Mouse (Mus musculus) induced T-regulatory cell, adult 2 months (primary cell): ENCODE measurements around the gene Map2k2.

Experiments used
- DNase-seq: peaks from one replicate; pipeline ENCODE4 v3.0.0-alpha.2; 2012; ENCODE audit warnings: low read depth

Gene Map2k2

DNA sequence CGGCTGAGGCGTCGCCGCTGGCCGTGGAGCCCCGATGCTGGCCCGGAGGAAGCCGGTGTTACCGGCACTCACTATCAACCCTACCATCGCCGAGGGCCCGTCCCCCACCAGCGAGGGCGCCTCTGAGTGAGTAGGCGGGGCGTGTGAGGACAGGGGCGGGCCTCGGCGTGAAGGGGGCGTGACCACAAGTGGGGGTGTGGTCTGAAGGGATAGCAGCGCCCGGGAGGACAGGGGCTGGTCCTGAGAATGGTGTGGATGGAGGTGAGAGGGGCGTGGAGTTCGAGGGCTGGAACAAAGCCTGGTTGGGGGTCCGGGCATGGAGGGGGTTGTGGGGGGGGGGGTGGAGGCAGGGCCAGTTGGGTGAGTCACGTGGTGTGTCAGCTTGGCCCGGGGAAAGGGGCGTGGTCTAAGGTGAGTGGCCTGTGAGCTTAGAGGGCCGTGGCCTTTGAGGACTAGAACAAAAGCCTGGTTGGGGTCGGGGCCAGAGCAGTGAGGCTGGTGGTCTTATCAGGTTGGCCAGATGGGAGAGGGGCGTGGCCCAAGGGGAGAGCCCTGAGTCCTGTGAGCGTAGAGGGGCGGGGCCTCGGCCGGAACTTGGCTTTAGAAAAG lies 502 bp downstream of the Map2k2 start:
- peak; percentile 93 for DNase-seq

- DNase-seq: no peak
Measured at GRCm38 (mm10) chr10:81112946-81113345, 7.2 kb downstream of the Map2k2 start.

GRCm38 (mm10) chr10:81119625-81120024 lies 13.9 kb downstream of the Map2k2 start:
- DNase-seq: no peak

GRCm38 (mm10) chr10:81120650-81121049 lies 14.9 kb downstream of the Map2k2 start:
- no peak for DNase-seq

- DNase-seq: no peak
Measured at GRCm38 (mm10) chr10:81122889-81123288, 17.2 kb downstream of the Map2k2 start.

GRCm38 (mm10) chr10:81123500-81123899 lies 17.8 kb downstream of the Map2k2 start:
- no peak for DNase-seq

DNA sequence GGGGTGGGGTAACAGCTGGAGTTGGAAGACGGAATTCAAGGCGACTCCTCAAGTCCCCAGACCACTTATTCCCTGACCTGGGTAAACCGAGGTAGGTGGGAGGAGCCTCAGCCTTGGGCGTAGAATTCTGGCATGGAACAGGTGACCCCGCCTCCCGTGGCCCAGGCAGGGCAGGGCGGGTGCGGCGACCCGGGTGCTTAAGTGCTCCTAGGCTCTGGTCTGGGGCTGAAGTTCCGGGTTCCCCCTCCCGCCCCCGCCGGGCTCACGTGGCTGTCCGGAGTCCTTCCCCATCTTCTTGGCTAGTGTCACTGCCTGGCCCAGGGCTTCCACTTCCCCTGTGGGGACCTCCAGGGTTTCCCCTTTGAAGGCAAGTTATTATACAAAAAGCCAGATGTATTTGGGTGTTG lies 28.5 kb downstream of the Map2k2 start:
- DNase-seq: peak; percentile 76

DNA sequence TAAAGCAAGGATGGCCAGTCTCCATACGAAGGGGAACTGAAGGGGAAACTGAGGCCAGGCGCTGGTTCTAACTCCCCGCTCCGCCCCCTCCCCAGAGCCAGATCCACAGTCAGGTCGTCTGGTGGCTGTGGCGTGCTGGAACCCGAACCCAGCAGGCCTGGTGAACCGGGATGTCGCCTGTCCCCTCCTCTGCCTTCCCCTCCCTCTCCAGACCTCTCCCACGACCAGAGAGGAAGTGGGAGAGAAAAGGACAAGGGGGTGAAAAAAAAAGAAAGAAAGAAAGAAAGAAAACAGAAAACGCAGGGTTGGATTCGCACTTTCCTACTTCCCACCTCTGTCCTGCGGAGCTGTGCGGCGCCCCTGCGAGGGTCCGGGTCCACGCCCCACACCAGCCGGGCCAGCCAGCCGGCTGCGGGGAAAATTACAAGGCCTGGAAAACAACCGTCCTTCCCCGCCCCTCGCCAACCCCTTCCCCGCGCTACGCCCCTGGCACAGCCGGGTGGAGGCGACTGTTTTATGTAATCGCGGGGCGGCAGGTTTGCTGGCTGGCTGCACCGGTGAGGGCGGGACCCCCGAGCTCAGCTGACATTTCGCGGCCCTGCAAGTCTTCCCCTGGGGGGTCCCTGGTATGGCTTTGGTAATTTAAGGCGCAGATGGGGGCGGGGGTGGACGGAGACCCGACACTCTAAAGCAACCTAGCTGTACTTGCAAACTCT lies 29.4 kb downstream of the Map2k2 start, which contains the start of gene Zbtb7a:
Gene Zbtb7a (plus strand): TSS at position 255 of the 716 bp plus-strand sequence.
- DNase-seq: peak; percentile 61

DNA sequence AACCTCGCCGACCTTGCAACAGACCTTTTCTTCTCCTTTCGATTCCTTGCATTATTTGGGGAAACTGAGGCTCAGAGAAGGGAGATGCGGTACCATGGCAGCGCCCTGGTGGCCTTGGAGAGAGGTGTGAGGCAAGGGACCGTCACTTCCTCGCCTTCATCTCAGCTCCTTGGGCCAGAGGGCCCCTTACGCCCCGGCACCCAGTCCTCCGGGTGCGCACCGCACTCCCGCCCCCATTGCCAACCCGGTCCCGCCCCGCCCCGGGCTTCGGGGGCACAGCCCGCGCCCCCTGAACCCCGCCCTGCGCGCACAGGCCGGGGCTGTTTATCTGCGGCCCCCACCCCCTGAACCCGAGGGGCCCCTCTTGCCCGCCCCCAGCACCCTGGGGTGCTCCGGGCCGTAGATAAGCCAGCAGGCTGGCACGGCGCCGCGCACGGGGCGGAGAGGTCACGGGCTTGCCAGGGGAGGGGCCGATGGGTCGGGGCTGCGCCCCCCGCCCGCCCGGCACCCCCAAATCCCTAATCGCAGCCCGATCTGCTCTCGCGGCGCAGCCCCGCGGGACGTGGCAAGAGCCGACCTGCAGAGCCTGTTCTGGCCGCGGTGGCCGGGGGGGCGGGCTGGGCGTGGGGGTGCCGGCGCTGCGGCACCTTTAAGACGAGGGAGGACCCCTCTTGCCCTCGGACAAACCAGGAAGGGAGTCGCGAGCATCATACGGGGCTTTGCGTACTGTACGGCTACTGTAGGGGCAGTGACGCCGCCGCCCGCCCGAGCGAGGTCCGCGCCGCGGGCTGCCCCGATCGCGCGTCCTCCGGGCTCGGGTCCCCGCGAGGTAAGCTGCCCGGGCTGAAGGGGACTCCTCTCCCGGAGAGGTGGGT lies 30.4 kb downstream of the Map2k2 start:
- peak; percentile 79 for DNase-seq

DNA sequence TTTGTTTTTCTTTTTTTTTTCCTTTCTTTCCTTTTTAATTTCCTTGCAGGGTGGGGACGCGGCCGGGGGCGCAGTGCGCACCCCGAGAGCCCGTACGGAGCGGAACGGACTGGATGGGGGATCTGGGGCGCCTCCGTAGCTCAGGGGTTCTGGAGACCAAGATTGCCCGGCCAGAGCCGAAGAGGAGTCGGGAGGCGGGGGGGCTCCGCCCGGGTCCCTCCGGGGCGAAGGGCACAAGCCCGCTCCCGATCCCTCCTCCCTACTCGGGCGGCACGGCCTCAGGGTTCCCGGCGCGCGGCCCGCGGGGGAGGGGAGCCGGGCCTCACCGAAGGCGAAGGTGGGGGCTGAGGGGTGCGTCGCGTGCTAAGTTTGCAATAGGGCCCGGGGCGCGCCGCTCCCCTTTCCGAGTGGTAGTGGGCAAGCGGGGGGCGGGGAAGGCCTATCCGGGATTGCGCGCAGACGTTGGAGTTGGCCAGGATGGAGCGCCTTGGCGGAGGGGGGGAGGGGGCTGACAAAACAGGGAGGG lies 31.1 kb downstream of the Map2k2 start:
- peak; percentile 87 for DNase-seq

DNA sequence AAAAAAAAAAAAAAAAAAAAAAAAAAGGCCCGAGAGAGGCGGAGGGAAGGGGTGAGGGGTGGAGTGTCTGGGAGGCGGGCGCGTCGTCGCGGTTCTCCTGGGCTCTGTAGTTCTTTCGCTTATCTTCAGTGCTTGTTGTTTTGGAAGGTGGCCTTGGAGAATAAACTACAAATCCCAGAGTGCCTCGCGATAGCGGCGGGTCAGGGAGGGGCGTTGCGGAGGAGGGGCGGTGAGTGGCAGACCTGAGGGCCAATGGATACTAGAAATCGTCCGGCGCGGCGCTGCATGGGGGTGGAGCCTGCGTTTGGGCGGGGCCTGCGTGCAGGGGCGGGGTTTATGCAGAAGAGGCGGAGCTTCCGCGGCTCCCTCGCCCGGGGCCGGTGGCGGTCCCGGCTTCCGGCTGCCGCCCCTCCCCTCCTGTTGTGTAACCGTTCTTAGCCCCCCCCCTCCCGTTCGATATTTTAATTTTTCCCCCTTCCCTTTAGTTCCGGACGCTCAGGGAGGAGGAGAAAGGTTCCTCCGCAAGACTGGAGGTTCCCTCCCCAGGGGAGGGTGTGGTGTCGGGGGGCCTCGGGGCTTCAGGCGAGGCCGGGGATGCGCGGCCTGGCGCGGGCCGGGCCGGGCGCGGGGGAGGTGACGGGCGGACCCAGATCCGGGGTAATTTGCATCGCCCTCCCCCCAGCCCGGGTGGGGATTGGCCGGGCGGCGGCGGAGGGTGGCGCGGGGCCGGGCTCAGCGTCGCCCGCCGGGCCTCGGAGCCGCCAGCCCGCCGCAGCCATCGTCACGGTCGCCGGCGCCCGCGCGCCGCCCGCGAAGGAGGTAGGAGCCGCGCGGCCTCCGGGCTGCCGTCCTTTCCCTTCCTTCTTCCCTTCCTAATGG lies 31.8 kb downstream of the Map2k2 start:
- DNase-seq: peak; percentile 99

DNA sequence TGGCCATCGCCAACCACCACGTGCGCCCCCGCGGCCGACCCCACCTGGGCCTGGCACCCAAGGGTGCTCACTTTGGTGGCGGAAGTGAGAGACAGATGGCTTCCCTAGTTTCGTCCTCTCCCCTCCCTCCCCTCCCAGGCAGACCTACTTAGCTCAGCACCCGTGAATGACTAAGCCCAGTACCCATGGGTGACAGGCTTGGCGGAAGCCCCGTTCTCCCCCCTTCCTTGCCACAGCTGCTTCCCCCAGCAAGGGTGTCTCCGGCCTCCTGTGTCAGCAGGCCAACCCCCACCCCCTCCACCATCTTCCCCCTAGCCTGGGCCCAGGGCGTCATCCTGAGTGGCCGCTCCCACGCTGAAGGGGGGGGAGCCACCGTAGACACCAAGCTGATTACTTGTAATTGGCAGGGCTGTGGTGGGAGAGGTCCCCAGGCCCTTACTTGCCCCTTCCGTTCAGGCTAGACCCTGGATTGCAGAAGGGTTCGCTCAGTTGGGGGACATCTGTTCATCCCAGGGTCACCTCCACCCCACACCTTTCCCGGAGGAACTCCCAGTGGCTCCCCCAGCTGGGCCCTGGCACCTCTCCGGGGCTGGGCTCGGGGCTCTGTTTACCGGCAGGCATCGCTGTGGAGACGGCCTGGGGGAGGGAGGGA lies 32.5 kb downstream of the Map2k2 start:
- peak; percentile 85 for DNase-seq

DNA sequence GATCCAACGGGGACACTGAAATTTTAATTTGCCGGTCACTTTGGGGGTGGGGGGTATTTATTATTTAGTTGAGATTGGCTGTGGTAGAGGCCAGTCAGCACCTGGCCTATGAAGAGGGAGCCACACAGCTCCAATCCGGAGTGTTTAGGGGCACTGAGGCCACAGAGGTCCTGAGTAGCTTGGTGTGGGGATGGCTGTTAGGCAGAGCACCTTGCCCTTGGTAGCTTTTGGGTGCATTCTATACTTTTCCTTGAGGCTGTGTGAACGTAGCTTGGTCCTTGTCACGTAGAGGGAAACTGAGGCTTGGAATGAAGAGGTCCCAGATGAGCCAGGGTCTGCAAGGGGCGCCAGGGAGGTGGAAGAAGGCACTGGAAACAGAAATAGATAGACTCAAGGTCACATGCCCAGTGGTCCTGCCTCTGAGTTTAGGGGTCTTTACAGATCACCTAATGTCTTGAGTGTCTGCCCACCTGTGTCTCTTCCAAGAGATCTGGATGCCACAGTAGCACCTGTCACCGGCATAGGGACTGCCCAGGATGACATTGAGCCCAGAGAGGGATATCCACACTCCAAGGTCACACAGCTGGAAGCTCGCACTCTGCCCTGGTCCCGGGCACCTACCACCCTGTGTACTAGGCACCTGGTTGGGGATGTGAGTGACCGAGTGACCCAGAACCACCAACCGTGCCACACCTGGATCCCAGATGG lies 33.3 kb downstream of the Map2k2 start:
- no peak for DNase-seq

GRCm38 (mm10) chr10:81139529-81139846 lies 33.8 kb downstream of the Map2k2 start:
- DNase-seq: no peak

DNA sequence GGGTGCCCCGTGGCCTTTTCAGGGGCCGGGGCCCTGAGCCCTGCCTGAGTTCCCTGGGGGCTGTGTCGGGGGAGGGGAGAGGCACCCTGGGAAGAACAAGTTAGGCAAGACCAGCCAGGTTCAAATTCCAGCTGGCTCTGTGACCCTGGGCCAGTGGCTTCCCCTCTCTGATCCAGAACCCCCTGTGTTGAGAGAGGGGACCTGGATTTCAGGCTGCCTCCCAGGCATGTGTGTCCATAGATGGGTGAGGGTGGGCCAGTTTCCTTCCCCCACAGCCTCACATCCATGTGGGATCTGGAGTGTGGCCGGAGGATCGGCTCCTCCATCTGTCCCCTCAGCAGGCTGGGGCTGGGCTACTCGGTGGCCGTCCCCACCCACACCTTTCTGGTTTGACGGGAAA lies 34.3 kb downstream of the Map2k2 start:
- no peak for DNase-seq

DNA sequence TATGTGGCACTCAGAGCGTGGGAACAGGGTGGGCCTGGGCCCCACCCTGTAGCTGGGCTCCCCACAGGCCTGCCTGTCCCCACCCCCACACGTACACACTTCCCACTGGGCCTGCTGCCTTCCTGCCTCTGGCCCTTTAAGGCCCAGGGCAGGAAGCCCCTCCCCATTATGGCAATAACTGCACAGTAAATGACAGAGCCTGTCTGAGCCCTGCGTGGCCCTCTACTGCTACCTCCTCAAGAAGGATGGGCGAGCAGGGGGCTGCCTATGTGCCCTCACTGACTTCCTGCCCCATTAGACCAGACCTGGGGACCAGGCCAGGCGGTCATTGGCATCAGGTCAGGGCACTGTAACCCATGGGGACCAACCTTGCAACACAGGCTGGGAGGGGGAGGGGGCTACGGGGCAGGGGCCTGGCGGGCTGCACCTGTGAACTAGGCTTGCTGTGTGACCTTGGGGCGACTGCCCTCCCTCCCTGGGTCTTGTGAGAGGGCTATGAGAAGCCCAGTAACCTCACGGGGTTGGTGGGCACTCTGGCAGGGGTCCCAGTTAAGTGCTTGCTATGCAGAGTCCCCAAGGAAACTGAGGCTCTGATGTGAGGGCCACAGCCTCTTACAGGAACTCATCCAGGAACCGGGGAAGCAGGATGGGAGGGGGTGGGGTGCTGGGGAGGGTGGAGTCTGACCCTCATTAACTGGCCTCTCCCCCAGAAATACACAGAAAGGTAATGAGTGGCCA lies 35.2 kb downstream of the Map2k2 start:
- peak; percentile 63 for DNase-seq

DNA sequence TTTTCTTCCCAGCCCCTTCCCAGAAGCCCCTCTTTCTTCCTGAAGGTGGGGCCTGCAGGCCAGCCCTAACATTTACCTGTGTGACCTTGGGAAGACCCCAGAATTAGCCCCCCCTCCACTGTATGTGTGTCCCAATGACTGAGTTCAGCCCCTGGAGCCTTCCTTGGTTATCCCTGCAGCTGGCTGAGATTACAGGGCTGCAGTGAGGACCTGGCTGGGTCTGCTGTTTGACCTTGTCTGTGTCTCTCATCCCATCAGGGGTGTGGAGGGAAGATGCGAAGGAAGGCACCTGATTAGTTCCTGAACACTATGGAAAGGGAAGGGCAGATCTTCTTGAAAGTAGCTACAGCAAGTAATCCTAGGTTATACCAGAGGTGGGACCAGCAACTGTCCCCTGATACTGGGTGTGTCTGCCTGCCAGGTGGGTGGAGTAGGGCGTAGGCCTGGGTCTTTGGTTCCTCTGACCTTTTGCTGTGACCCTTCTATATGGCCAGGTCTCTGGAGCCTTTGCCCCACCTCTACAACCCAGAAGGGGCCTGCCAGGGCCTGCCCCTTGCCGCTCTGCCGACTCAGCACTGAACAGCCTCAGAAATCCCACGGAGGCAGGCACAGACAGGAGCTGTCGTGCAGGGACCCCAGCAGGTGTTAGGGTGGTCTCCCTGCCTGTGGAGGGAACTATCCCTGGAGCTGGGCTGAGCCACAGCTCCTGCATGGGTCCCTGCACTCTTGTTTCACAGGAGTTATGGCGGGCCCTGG lies 35.9 kb downstream of the Map2k2 start:
- DNase-seq: no peak

- no peak for DNase-seq
Measured at GRCm38 (mm10) chr10:81142551-81142981, 36.9 kb downstream of the Map2k2 start.

DNA sequence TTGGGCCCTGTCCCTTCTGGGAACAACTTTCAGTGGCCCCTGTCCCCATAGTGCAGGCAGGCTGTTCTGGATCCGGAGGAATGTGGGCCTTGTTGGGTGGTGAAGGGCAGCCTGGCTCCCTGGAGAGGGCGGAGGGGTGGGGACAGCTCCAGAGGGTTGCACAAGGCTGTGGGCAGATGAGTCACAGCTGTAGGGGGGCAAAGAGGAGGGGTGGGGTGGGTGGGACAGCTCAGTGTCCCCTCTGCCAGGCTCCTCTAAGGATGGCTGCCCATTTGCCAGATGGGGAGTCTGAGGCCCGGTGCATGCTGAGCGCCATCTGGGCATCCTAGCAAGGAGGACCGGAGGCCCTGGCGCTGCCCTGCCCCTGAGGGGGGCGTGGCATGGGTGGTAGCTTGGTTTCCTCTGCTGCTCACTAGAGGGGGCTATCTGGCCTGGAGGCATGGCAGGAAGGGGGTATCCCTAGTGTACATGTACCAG lies 37.5 kb downstream of the Map2k2 start:
- no peak for DNase-seq
